In the genomic region with DNA sequence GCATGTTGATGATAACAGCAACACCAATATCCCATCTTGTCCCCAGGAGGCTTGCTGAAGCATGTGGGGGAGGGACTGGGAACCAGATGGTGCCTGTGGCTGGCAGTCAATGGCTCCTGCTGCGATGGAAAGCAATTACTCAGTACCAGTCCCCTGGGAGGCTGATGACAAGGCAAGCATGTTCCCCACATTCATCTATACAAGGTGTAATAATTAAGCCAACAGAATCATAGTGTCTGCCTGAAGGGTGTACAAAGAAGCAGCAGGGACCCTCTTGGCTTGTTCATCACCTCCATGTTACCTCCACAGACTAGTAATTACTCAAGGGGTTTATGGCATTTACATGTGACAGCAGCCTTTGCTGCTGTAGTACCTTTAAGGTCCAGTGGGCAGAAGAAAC, we compare ENCODE assay signal across 8 mouse cellular contexts.
DNase-seq lines count a peak whose midpoint lies in the region; ATAC-seq and TF ChIP-seq lines count a peak whose summit lies in the region.

No protein-coding gene starts in this region.

- no peak; the same call in 1 of the 2 replicates for TF ChIP-seq CTCF in hindbrain, postnatal 0 days (IDR thresholded peaks at IDR 0.05; ENCODE audit: low read depth)

- H3K4me3 ChIP-seq in embryonic facial prominence, embryonic 11.5 days (ENCODE audit: low read depth, low read length) = no peak overlapping the region
- H3K4me3 ChIP-seq in embryonic facial prominence, embryonic 10.5 days = no peak overlapping the region
- no peak overlapping the region for H3K4me3 ChIP-seq in hindbrain, postnatal 0 days (ENCODE audit: low read length)

- H3K27me3 ChIP-seq in embryonic facial prominence, embryonic 11.5 days (ENCODE audit: control insufficient read depth, insufficient read depth, low read length) = no peaks in the 10 kb centered on the region
- no peaks in the 10 kb centered on the region for H3K27me3 ChIP-seq in embryonic facial prominence, embryonic 10.5 days (replicated peaks; ENCODE audit: low read depth, poor library complexity, severe bottlenecking)
- H3K27me3 ChIP-seq in hindbrain, postnatal 0 days (ENCODE audit: insufficient read depth, low read length) = no peaks in the 10 kb centered on the region

- H3K27ac ChIP-seq in embryonic facial prominence, embryonic 11.5 days (replicated peaks; ENCODE audit: low read depth, low read length) = no peak overlapping the region
- H3K27ac ChIP-seq in embryonic facial prominence, embryonic 10.5 days (replicated peaks) = no peak overlapping the region
- H3K27ac ChIP-seq in hindbrain, postnatal 0 days = no peak overlapping the region

- intact Hi-C loops in heart, postnatal 10 days (cut with DNase I) = no loop called here

- no peaks in the 10 kb centered on the region for H3K9me3 ChIP-seq in embryonic facial prominence, embryonic 11.5 days (replicated peaks; ENCODE audit: control insufficient read depth, low read length)
- no peaks in the 10 kb centered on the region for H3K9me3 ChIP-seq in embryonic facial prominence, embryonic 10.5 days
- no peaks in the 10 kb centered on the region for H3K9me3 ChIP-seq in hindbrain, postnatal 0 days (ENCODE audit: low read length)

- 27% methylated on average over 1 of the region's 1 CpGs for WGBS in embryonic facial prominence, embryonic 11.5 days
- WGBS in embryonic facial prominence, embryonic 10.5 days = 36% methylated on average over 1 of the region's 1 CpGs
- WGBS in hindbrain, postnatal 0 days = 13% methylated on average over 1 of the region's 1 CpGs

- ATAC-seq in embryonic facial prominence, embryonic 11.5 days (replicated peaks; ENCODE audit: insufficient number of reproducible peaks, low FRiP score, low TSS enrichment, low read depth) = peak; percentile 82; the same call in 1 of the 2 replicates
- ATAC-seq in hindbrain, postnatal 0 days = peak; percentile 92
- ATAC-seq in monocyte, adult 5-6 weeks (replicated peaks; ENCODE audit: insufficient number of reproducible peaks, low FRiP score, low TSS enrichment, poor library complexity, severe bottlenecking) = no peak

- H3K4me1 ChIP-seq in embryonic facial prominence, embryonic 11.5 days (ENCODE audit: control insufficient read depth, insufficient read depth, low read length) = no peaks in the 10 kb centered on the region
- H3K4me1 ChIP-seq in embryonic facial prominence, embryonic 10.5 days = no peaks in the 10 kb centered on the region
- no peaks in the 10 kb centered on the region for H3K4me1 ChIP-seq in hindbrain, postnatal 0 days (ENCODE audit: insufficient read depth, low read length)

- no peaks in the 10 kb centered on the region for H3K36me3 ChIP-seq in embryonic facial prominence, embryonic 11.5 days (replicated peaks; ENCODE audit: control insufficient read depth, insufficient read depth, low read depth, low read length)
- H3K36me3 ChIP-seq in embryonic facial prominence, embryonic 10.5 days (replicated peaks) = no peaks in the 10 kb centered on the region
- H3K36me3 ChIP-seq in hindbrain, postnatal 0 days (ENCODE audit: insufficient read depth, low read length) = no peaks in the 10 kb centered on the region

- DNase-seq in embryonic facial prominence, embryonic 11.5 days (ENCODE audit: low spot score) = no peak
- DNase-seq in embryonic facial prominence, embryonic 10.5 days (ENCODE audit: low spot score) = no peak
- peak; percentile 83 to 86 for DNase-seq in cerebellum, postnatal 25 days
- peak; percentile 84 for DNase-seq in hindbrain, postnatal 0 days (ENCODE audit: low spot score)
- DNase-seq in neural tube, embryonic 10.5 days (ENCODE audit: extremely low spot score, low spot score) = peak; percentile 35
- DNase-seq in heart, postnatal 10 days = no peak
- no peak for DNase-seq in adipocyte (ENCODE audit: low spot score)

- H3K4me2 ChIP-seq in embryonic facial prominence, embryonic 11.5 days (ENCODE audit: low read depth, low read length) = no peak overlapping the region
- no peak overlapping the region for H3K4me2 ChIP-seq in hindbrain, postnatal 0 days (ENCODE audit: low read depth, low read length)

- no peak overlapping the region for H3K9ac ChIP-seq in embryonic facial prominence, embryonic 11.5 days (replicated peaks; ENCODE audit: low read length)
- no peak overlapping the region for H3K9ac ChIP-seq in hindbrain, postnatal 0 days (replicated peaks; ENCODE audit: low read length)

Comparison
In these comparisons a context has a peak if more than half of its experiments do, and no peak if none do; other contexts are left out.
1. DNase-seq: peak in cerebellum, postnatal 25 days (2 of 2), hindbrain, postnatal 0 days (single experiment) and neural tube, embryonic 10.5 days (single experiment); none in embryonic facial prominence, embryonic 11.5 days (single experiment), embryonic facial prominence, embryonic 10.5 days (single experiment), heart, postnatal 10 days (0 of 2) and adipocyte (single experiment).